Mouse (Mus musculus): Measurements from ENCODE around the gene Rrp36. TPM values are rescaled to one million over a fixed set of nuclear protein-coding genes. Genes with fewer than 3 reads are reported as not detected.

Rrp36 gene
- polyA plus RNA-seq, 1 experiment from 2014 or later: 49.0 TPM

- H3K4me1 ChIP-seq (replicated peaks; ENCODE audit: control insufficient read depth, insufficient read depth, low read length): peaks cover 18% of the 10 kb centered on the region
- no peak overlapping the region; the same call in 1 of the 2 replicates for H3K9ac ChIP-seq (ENCODE audit: low read depth, low read length)
- H3K4me3 ChIP-seq (ENCODE audit: low read depth, low read length): no peak overlapping the region
- no peaks in the 10 kb centered on the region for H3K36me3 ChIP-seq (ENCODE audit: control insufficient read depth, insufficient read depth)
- TF ChIP-seq CTCF (IDR thresholded peaks at IDR 0.05; ENCODE audit: low read depth): peak; percentile 59
- no peak for ATAC-seq
- peak overlapping the region; percentile 13; the same call in 1 of the 2 replicates for H3K4me2 ChIP-seq (replicated peaks; ENCODE audit: low read depth)
- no peaks in the 10 kb centered on the region for H3K27me3 ChIP-seq (replicated peaks; ENCODE audit: control insufficient read depth, insufficient read depth, low read length)
- H3K27ac ChIP-seq (ENCODE audit: low read depth, low read length): 0 out of 2 replicates have a peak overlapping the region, but pooled peaks have one; percentile 1
- no peaks in the 10 kb centered on the region for H3K9me3 ChIP-seq (ENCODE audit: control insufficient read depth)
- WGBS: 35% methylated on average over 10 of the region's 10 CpGs
These were observed 50.2 kb downstream of the Rrp36 start for GRCm38 (mm10) chr17:46623819-46624557.

GRCm38 (mm10) chr17:46622269-46622668, 51.9 kb downstream of the Rrp36 start:
- H3K4me3 ChIP-seq (ENCODE audit: low read depth, low read length): no peak overlapping the region
- H3K4me2 ChIP-seq (replicated peaks; ENCODE audit: low read depth): no peak overlapping the region
- H3K9ac ChIP-seq (ENCODE audit: low read depth, low read length): no peak overlapping the region
- H3K4me1 ChIP-seq (replicated peaks; ENCODE audit: control insufficient read depth, insufficient read depth, low read length): peaks cover 26% of the 10 kb centered on the region
- TF ChIP-seq CTCF (IDR thresholded peaks at IDR 0.05; ENCODE audit: low read depth): no peak
- H3K36me3 ChIP-seq (ENCODE audit: control insufficient read depth, insufficient read depth): no peaks in the 10 kb centered on the region
- no peaks in the 10 kb centered on the region for H3K27me3 ChIP-seq (replicated peaks; ENCODE audit: control insufficient read depth, insufficient read depth, low read length)
- H3K9me3 ChIP-seq (ENCODE audit: control insufficient read depth): no peaks in the 10 kb centered on the region
- 77% methylated on average over 11 of the region's 11 CpGs for WGBS
- no peak for ATAC-seq
- H3K27ac ChIP-seq (ENCODE audit: low read depth, low read length): no peak overlapping the region

- ATAC-seq: no peak
- no peak overlapping the region for H3K9ac ChIP-seq (ENCODE audit: low read depth, low read length)
- no peaks in the 10 kb centered on the region for H3K27me3 ChIP-seq (replicated peaks; ENCODE audit: control insufficient read depth, insufficient read depth, low read length)
- no peak overlapping the region for H3K4me3 ChIP-seq (ENCODE audit: low read depth, low read length)
- no peaks in the 10 kb centered on the region for H3K36me3 ChIP-seq (ENCODE audit: control insufficient read depth, insufficient read depth)
- 62% methylated on average over 15 of the region's 15 CpGs for WGBS
- no peaks in the 10 kb centered on the region for H3K9me3 ChIP-seq (ENCODE audit: control insufficient read depth)
- H3K27ac ChIP-seq (ENCODE audit: low read depth, low read length): peak overlapping the region; percentile 1
- peaks cover 26% of the 10 kb centered on the region for H3K4me1 ChIP-seq (replicated peaks; ENCODE audit: control insufficient read depth, insufficient read depth, low read length)
- no peak for TF ChIP-seq CTCF (IDR thresholded peaks at IDR 0.05; ENCODE audit: low read depth)
- peak overlapping the region; percentile 21; the same call in 1 of the 2 replicates for H3K4me2 ChIP-seq (replicated peaks; ENCODE audit: low read depth)
These were observed 52.8 kb downstream of the Rrp36 start for GRCm38 (mm10) chr17:46621324-46621723.

GRCm38 (mm10) chr17:46619683-46620357, 54.3 kb downstream of the Rrp36 start:
- Histone ChIP-seq H3K9me3 (ENCODE audit: control insufficient read depth) (no peaks in the 10 kb centered on the region), H3K36me3 (ENCODE audit: control insufficient read depth, insufficient read depth) (no peaks in the 10 kb centered on the region), H3K4me1 (replicated peaks; ENCODE audit: control insufficient read depth, insufficient read depth, low read length) (peaks cover 26% of the 10 kb centered on the region), H3K27ac (ENCODE audit: low read depth, low read length) (peak overlapping the region; percentile 68), H3K4me3 (ENCODE audit: low read depth, low read length) (no peak overlapping the region), H3K27me3 (replicated peaks; ENCODE audit: control insufficient read depth, insufficient read depth, low read length) (no peaks in the 10 kb centered on the region), H3K4me2 (replicated peaks; ENCODE audit: low read depth) (peak overlapping the region; percentile 51), H3K9ac (ENCODE audit: low read depth, low read length) (0 out of 2 replicates have a peak overlapping the region, but pooled peaks have one; percentile 40)
- TF ChIP-seq CTCF (IDR thresholded peaks at IDR 0.05; ENCODE audit: low read depth): no peak
- no peak for ATAC-seq
- WGBS: 29% methylated on average over 16 of the region's 16 CpGs

GRCm38 (mm10) chr17:46618769-46619682, 55.1 kb downstream of the Rrp36 start:
- peaks cover 20% of the 10 kb centered on the region for H3K4me1 ChIP-seq (replicated peaks; ENCODE audit: control insufficient read depth, insufficient read depth, low read length)
- no peaks in the 10 kb centered on the region for H3K9me3 ChIP-seq (ENCODE audit: control insufficient read depth)
- H3K36me3 ChIP-seq (ENCODE audit: control insufficient read depth, insufficient read depth): no peaks in the 10 kb centered on the region
- peak overlapping the region; percentile 40; the same call in 1 of the 2 replicates for H3K9ac ChIP-seq (ENCODE audit: low read depth, low read length)
- H3K4me2 ChIP-seq (replicated peaks; ENCODE audit: low read depth): peak overlapping the region; percentile 51
- no peak overlapping the region for H3K4me3 ChIP-seq (ENCODE audit: low read depth, low read length)
- H3K27ac ChIP-seq (ENCODE audit: low read depth, low read length): peak overlapping the region; percentile 68
- 20% methylated on average over 27 of the region's 27 CpGs for WGBS
- TF ChIP-seq CTCF (IDR thresholded peaks at IDR 0.05; ENCODE audit: low read depth): no peak
- ATAC-seq: peak; percentile 22; the same call in 1 of the 2 replicates
- no peaks in the 10 kb centered on the region for H3K27me3 ChIP-seq (replicated peaks; ENCODE audit: control insufficient read depth, insufficient read depth, low read length)

Data from intestine, postnatal 0 days (tissue).